Mouse (Mus musculus) lung, postnatal 25 days (tissue): ENCODE measurements at regions not wholly inside any gene's neighbourhood (a gene's known extent, or its start where the extent isn't known, plus 50 kb on each side); places are given as distances from the start of the nearest gene placed in this dataset.
A peak's percentile ranks its signal among the peaks of the same experiment; 100 is the strongest.

Experiments
- DNase-seq: peaks from one replicate; pipeline ENCODE4 v3.0.0; 2022; ENCODE audit warnings: low spot score

- DNase-seq, result no peak
Measured at GRCm38 (mm10) chr9:76896347-76896746, 149.2 kb downstream of the Tinag start.

- DNase-seq, result no peak
Measured at GRCm38 (mm10) chr9:76881830-76882229, 163.8 kb downstream of the Tinag start.

- no peak for DNase-seq
Measured at GRCm38 (mm10) chr9:76876020-76876419, 169.6 kb downstream of the Tinag start.

- no peak for DNase-seq
Measured at GRCm38 (mm10) chr9:76872418-76872817, 173.2 kb downstream of the Tinag start.

GRCm38 (mm10) chr9:76869635-76870034, 176.0 kb downstream of the Tinag start:
- no peak for DNase-seq

- DNase-seq, result no peak
Measured at GRCm38 (mm10) chr9:76868633-76869032, 177.0 kb downstream of the Tinag start.

GRCm38 (mm10) chr9:76822173-76822572, 223.4 kb downstream of the Tinag start:
- no peak for DNase-seq

GRCm38 (mm10) chr9:76794951-76795350, 228.0 kb upstream of the Fam83b start:
- no peak for DNase-seq

GRCm38 (mm10) chr9:76788654-76789053, 221.7 kb upstream of the Fam83b start:
- DNase-seq, result peak; percentile 27
